Mouse (Mus musculus) CH12.LX (cell line): ENCODE measurements around the gene Chuk.

ENCODE experiments used
- CHD2 ChIP-seq: IDR thresholded peaks from 2 replicates; pipeline ENCODE4 v1.6.1; 2011; ENCODE audit warnings: low read length, improper control_type of control experiment
- CTCF ChIP-seq, 2 experiments: IDR thresholded peaks in 1 of 2; conservative IDR thresholded peaks in 1 of 2; 2 replicates each; pipeline ENCODE4 v1.5.1; 2011 to 2012; ENCODE audit warnings: low read depth in 2 of 2, low read length in 2 of 2, improper control_type of control experiment in 1 of 2, inconsistent platforms in 1 of 2, mild to moderate bottlenecking in 1 of 2, moderate library complexity in 1 of 2
- ELF1 ChIP-seq: IDR thresholded peaks from 2 replicates; pipeline ENCODE4 v1.6.1; 2014; ENCODE audit warnings: low read depth, mild to moderate bottlenecking, inconsistent platforms, low read length, improper control_type of control experiment
- GABPA ChIP-seq: IDR thresholded peaks from 2 replicates; pipeline ENCODE4 v1.6.1; 2012; ENCODE audit warnings: low read depth, low read length, improper control_type of control experiment, inconsistent platforms; ENCODE audit not compliant: insufficient replicate concordance
- POLR2A ChIP-seq: IDR thresholded peaks from 2 replicates; pipeline ENCODE4 v1.6.1; 2011; ENCODE audit warnings: low read depth, mild to moderate bottlenecking, improper control_type of control experiment, low read length
- RAD21 ChIP-seq: IDR thresholded peaks from 2 replicates; pipeline ENCODE4 v1.6.1; 2011; ENCODE audit warnings: low read depth, mild to moderate bottlenecking, low read length, improper control_type of control experiment, moderate library complexity
- TCF12 ChIP-seq: IDR thresholded peaks from 2 replicates; pipeline ENCODE4 v1.6.1; 2014; ENCODE audit warnings: low read depth, mild to moderate bottlenecking, inconsistent platforms, low read length, improper control_type of control experiment
- UBTF ChIP-seq: IDR thresholded peaks from 2 replicates; pipeline ENCODE4 v1.6.1; 2012; ENCODE audit warnings: low read depth, mild to moderate bottlenecking, inconsistent platforms, low read length, improper control_type of control experiment, moderate library complexity
- USF1 ChIP-seq: IDR thresholded peaks from 2 replicates; pipeline ENCODE4 v1.6.1; 2014; ENCODE audit warnings: low read depth, mild to moderate bottlenecking, inconsistent platforms, low read length, improper control_type of control experiment
- ZNF384 ChIP-seq: IDR thresholded peaks from 2 replicates; pipeline ENCODE4 v1.6.1; 2012; ENCODE audit warnings: low read depth, low read length, improper control_type of control experiment, inconsistent platforms

- TF ChIP-seq RAD21 (no peak), USF1 (no peak), GABPA (no peak), CTCF (conservative IDR thresholded peaks at IDR 0.05 in 1 of 2, IDR thresholded peaks at IDR 0.05 in 1 of 2; ENCODE audit: low read depth in 2 of 2, low read length in 2 of 2) (no peak), TCF12 (no peak), CHD2 (no peak), POLR2A (no peak), ELF1 (no peak), UBTF (no peak), ZNF384 (no peak)
Measured at GRCm38 (mm10) chr19:44086278-44086677, 21.0 kb downstream of the Chuk start.
